Mouse (Mus musculus) hindbrain, embryonic 12.5 days (tissue): ENCODE results near the gene Klf2. TPM values are rescaled to one million over a fixed set of nuclear protein-coding genes. Genes with fewer than 3 reads are reported as not detected.
A peak's percentile ranks its signal among the peaks of the same experiment; 100 is the strongest.

Source experiments
- ATAC-seq: fragments of 200-750 bp; cut with Nextera tagmentation; 2 replicates; pipeline ENCODE4 v1.8.0; 2017; ENCODE audit warnings: moderate TSS enrichment; ENCODE audit not compliant: low FRiP score
- H3K27ac ChIP-seq: fragments of 300-500 bp; sonication (generic); 2 replicates; pipeline ENCODE4 v1.5.1; 2016; ENCODE audit warnings: mild to moderate bottlenecking
- H3K27me3 ChIP-seq: fragments of 300-500 bp; sonication (generic); 2 replicates; pipeline ENCODE4 v1.6.1; 2016; ENCODE audit warnings: mild to moderate bottlenecking
- H3K36me3 ChIP-seq: fragments of 300-500 bp; sonication (generic); 2 replicates; pipeline ENCODE4 v1.6.1; 2016; ENCODE audit warnings: mild to moderate bottlenecking
- H3K4me1 ChIP-seq: fragments of 300-500 bp; sonication (generic); 2 replicates; pipeline ENCODE4 v1.6.1; 2016
- H3K4me2 ChIP-seq: fragments of 300-500 bp; sonication (generic); replicated peaks from 2 replicates; pipeline ENCODE4 v1.6.1; 2016; ENCODE audit warnings: mild to moderate bottlenecking
- H3K4me3 ChIP-seq: fragments of 300-500 bp; sonication (generic); 2 replicates; pipeline ENCODE4 v1.5.1; 2016; ENCODE audit warnings: mild to moderate bottlenecking
- H3K9ac ChIP-seq: fragments of 300-500 bp; sonication (generic); 2 replicates; pipeline ENCODE4 v1.6.1; 2016; ENCODE audit warnings: mild to moderate bottlenecking, moderate library complexity
- H3K9me3 ChIP-seq: fragments of 300-500 bp; sonication (generic); replicated peaks from 2 replicates; pipeline ENCODE4 v1.6.1; 2016; ENCODE audit warnings: mild to moderate bottlenecking
- WGBS: fragments of 180-500 bp; shearing (Covaris S2); methylation state at CpG from one replicate; pipeline ENCODE4 v1.1.7; 2016; 5-methylcytosine and 5-hydroxymethylcytosine counted together
- polyA plus RNA-seq: library from polyadenylated mRNA; unstranded; fragments of >200 nt; fragmentation: Nextera tagmentation; extraction: Ambion mirVana; gene quantifications from 2 replicates; pipeline ENCODE4 v1.2.1, GENCODE M21; 2016

Gene Klf2
- 9.4 and 10.3 TPM in 2 replicates for polyA plus RNA-seq

GRCm38 (mm10) chr8:72318801-72319322 is at the start of gene Klf2:
TSS of gene Klf2 (plus strand) at chr8:72319033.
- H3K9ac ChIP-seq: peak within 1 kb of the TSS; percentile 64
- H3K36me3 ChIP-seq: no peaks in the 10 kb centered on the region
- H3K4me2 ChIP-seq: peak within 1 kb of the TSS; percentile 88
- 1% methylated on average over 41 of the region's 46 CpGs for WGBS
- H3K27ac ChIP-seq: no peak within 1 kb of the TSS
- H3K27me3 ChIP-seq: peaks cover 51% of the 10 kb centered on the region
- H3K4me1 ChIP-seq: peaks cover 29% of the 10 kb centered on the region
- peak within 1 kb of the TSS; percentile 49 for H3K4me3 ChIP-seq
- peak; percentile 92 for ATAC-seq
- no peaks in the 10 kb centered on the region for H3K9me3 ChIP-seq

DNA sequence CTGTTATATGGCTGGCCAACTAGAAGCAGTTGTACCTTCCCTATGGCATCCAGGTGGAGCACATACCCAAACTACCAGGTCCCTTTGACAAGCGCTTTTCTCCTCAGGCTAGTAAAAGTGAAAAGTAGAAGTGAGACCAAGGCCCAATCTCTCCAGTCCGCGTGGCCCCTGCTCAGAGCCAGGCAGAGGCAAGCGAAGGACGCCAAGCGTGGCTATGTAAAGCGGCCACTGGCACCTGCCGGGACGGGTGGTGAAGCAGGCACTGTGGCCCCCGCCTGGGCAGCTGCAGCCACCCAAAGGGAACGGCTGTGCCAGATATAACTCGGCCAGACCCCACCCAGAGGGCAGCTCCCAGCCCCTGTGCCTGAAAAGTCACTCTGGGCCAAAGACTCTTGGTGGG is 48.2 kb upstream of the Klf2 start:
- no peak for ATAC-seq
- H3K27ac ChIP-seq: no peak overlapping the region
- H3K4me2 ChIP-seq: no peak overlapping the region
- H3K9ac ChIP-seq: no peak overlapping the region
- H3K4me3 ChIP-seq: no peak overlapping the region
- H3K4me1 ChIP-seq: no peaks in the 10 kb centered on the region
- no peaks in the 10 kb centered on the region for H3K27me3 ChIP-seq
- WGBS: 89% methylated on average over 12 of the region's 12 CpGs
- H3K36me3 ChIP-seq: no peaks in the 10 kb centered on the region
- no peaks in the 10 kb centered on the region for H3K9me3 ChIP-seq

GRCm38 (mm10) chr8:72271051-72271660 is 47.7 kb upstream of the Klf2 start:
- Histone ChIP-seq H3K4me3 (no peak overlapping the region), H3K27me3 (no peaks in the 10 kb centered on the region), H3K9ac (no peak overlapping the region), H3K4me1 (no peaks in the 10 kb centered on the region), H3K27ac (no peak overlapping the region), H3K36me3 (no peaks in the 10 kb centered on the region), H3K4me2 (no peak overlapping the region), H3K9me3 (no peaks in the 10 kb centered on the region)
- WGBS: 78% methylated on average over 11 of the region's 11 CpGs
- ATAC-seq: no peak

GRCm38 (mm10) chr8:72271691-72272090 is 47.1 kb upstream of the Klf2 start:
- Histone ChIP-seq H3K9ac (no peak overlapping the region), H3K4me2 (no peak overlapping the region), H3K27ac (no peak overlapping the region), H3K4me1 (no peaks in the 10 kb centered on the region), H3K27me3 (no peaks in the 10 kb centered on the region), H3K4me3 (no peak overlapping the region), H3K9me3 (no peaks in the 10 kb centered on the region), H3K36me3 (no peaks in the 10 kb centered on the region)
- WGBS: 80% methylated on average over 3 of the region's 3 CpGs
- no peak for ATAC-seq

GRCm38 (mm10) chr8:72272361-72272760 is 46.5 kb upstream of the Klf2 start:
- no peaks in the 10 kb centered on the region for H3K27me3 ChIP-seq
- no peaks in the 10 kb centered on the region for H3K4me1 ChIP-seq
- no peaks in the 10 kb centered on the region for H3K9me3 ChIP-seq
- H3K9ac ChIP-seq: no peak overlapping the region
- no peak overlapping the region for H3K4me2 ChIP-seq
- no peak overlapping the region for H3K4me3 ChIP-seq
- 12% methylated on average over 3 of the region's 3 CpGs for WGBS
- H3K27ac ChIP-seq: no peak overlapping the region
- ATAC-seq: no peak
- H3K36me3 ChIP-seq: no peaks in the 10 kb centered on the region

DNA sequence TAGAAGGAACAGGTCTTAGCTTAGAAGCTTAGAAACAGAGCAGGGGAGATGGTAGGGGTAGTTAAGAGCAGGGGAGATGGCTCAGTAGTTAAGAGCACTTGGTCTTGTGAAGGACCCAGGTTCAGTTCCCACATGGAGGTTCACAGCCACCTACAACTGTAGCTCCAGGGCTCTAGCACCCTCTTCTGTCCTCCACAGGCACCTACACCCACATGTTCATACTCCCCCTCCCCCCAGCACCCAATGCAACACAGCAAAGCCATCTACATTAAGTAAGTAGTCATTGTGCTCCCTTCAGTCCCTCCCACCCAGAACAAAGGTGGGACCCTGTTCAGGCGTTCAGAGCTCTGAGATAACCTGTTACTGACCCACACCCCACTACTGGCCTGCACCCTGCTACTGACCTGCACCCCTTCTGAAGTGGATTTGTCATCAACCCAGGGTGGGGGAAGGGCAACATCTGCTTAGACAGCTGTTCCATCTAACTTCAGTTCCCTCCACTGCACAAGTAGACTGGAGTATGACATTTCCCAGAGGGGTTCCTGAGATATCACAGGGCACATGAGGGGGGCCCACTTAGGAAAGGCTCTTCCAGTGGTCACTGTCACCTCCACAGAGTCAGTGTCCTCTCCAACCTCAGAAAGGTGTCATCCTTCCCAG is 45.6 kb upstream of the Klf2 start:
- H3K9me3 ChIP-seq: no peaks in the 10 kb centered on the region
- no peaks in the 10 kb centered on the region for H3K27me3 ChIP-seq
- H3K4me3 ChIP-seq: no peak overlapping the region
- no peak overlapping the region for H3K9ac ChIP-seq
- H3K27ac ChIP-seq: no peak overlapping the region
- 71% methylated on average over 1 of the region's 1 CpGs for WGBS
- no peaks in the 10 kb centered on the region for H3K4me1 ChIP-seq
- no peak for ATAC-seq
- H3K36me3 ChIP-seq: no peaks in the 10 kb centered on the region
- no peak overlapping the region for H3K4me2 ChIP-seq

DNA sequence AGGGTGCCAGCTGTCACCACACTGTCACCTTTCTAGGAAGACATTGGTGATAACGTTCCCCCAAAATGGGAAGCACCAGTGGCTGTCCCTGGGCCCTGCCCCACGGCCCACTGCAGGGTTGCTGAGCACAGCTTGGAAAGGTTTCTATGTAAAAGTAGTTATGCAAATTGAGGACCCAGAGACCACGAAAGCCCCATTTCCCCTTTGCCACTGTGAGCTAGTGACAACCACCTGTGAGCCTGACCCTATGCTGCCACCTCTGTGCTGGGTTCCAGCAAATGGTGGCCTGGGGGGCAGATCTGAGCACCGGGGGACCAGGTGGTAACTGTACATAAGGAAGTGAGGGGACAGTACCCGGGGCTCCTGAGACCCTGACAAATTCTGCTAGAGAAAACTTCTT is 45.0 kb upstream of the Klf2 start:
- Histone ChIP-seq H3K4me3 (no peak overlapping the region), H3K4me1 (no peaks in the 10 kb centered on the region), H3K27me3 (no peaks in the 10 kb centered on the region), H3K36me3 (no peaks in the 10 kb centered on the region), H3K27ac (no peak overlapping the region), H3K9me3 (no peaks in the 10 kb centered on the region), H3K4me2 (no peak overlapping the region), H3K9ac (no peak overlapping the region)
- no peak for ATAC-seq
- 85% methylated on average over 5 of the region's 5 CpGs for WGBS

- Histone ChIP-seq H3K27me3 (no peaks in the 10 kb centered on the region), H3K36me3 (no peaks in the 10 kb centered on the region), H3K9me3 (no peaks in the 10 kb centered on the region), H3K27ac (no peak overlapping the region), H3K4me2 (no peak overlapping the region), H3K4me3 (no peak overlapping the region), H3K9ac (no peak overlapping the region), H3K4me1 (0 out of 2 replicates have a peak, but pooled peaks cover 5% of the 10 kb centered on the region)
- WGBS: 82% methylated on average over 3 of the region's 3 CpGs
- no peak for ATAC-seq
Observed at GRCm38 (mm10) chr8:72277244-72277643, 41.6 kb upstream of the Klf2 start.

- Histone ChIP-seq H3K9me3 (no peaks in the 10 kb centered on the region), H3K4me2 (no peak overlapping the region), H3K9ac (no peak overlapping the region), H3K27me3 (no peaks in the 10 kb centered on the region), H3K27ac (no peak overlapping the region), H3K4me1 (0 out of 2 replicates have a peak, but pooled peaks cover 5% of the 10 kb centered on the region), H3K4me3 (no peak overlapping the region), H3K36me3 (no peaks in the 10 kb centered on the region)
- WGBS: 78% methylated on average over 7 of the region's 7 CpGs
- no peak for ATAC-seq
Observed at GRCm38 (mm10) chr8:72279151-72279550, 39.7 kb upstream of the Klf2 start.

- Histone ChIP-seq H3K9ac (no peak overlapping the region), H3K4me1 (0 out of 2 replicates have a peak, but pooled peaks cover 5% of the 10 kb centered on the region), H3K27me3 (0 out of 2 replicates have a peak, but pooled peaks cover 2% of the 10 kb centered on the region), H3K36me3 (no peaks in the 10 kb centered on the region), H3K9me3 (no peaks in the 10 kb centered on the region), H3K4me2 (no peak overlapping the region), H3K4me3 (no peak overlapping the region), H3K27ac (no peak overlapping the region)
- no peak for ATAC-seq
- 46% methylated on average over 3 of the region's 3 CpGs for WGBS
Observed at GRCm38 (mm10) chr8:72281634-72282033, 37.2 kb upstream of the Klf2 start.

GRCm38 (mm10) chr8:72285285-72285684 is 33.5 kb upstream of the Klf2 start:
- Histone ChIP-seq H3K4me1 (0 out of 2 replicates have a peak, but pooled peaks cover 5% of the 10 kb centered on the region), H3K36me3 (no peaks in the 10 kb centered on the region), H3K9ac (no peak overlapping the region), H3K4me3 (no peak overlapping the region), H3K9me3 (no peaks in the 10 kb centered on the region), H3K27me3 (0 out of 2 replicates have a peak, but pooled peaks cover 2% of the 10 kb centered on the region), H3K27ac (no peak overlapping the region), H3K4me2 (no peak overlapping the region)
- no peak for ATAC-seq
- WGBS: 78% methylated on average over 4 of the region's 4 CpGs

DNA sequence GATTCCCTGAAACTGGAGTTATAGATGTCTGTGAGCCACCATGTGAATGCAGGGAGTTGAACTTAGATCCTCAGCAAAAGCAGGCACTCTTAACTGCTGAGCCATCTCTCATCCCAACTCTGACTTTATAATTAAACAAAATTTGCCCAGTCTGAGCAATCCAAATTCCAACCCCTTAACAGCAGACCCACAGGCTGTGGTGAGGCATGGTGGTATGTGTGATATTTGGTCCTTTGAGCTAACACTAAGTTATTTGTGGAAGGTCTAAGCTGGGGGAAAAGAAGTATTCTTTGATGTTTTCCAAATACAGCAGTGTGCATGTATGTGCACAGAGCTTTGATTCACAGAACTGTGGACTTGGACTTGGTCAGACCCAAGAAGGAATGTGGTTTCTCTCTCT is 29.8 kb upstream of the Klf2 start:
- no peak for ATAC-seq
- Histone ChIP-seq H3K9ac (no peak overlapping the region), H3K4me1 (no peaks in the 10 kb centered on the region), H3K27me3 (0 out of 2 replicates have a peak, but pooled peaks cover 2% of the 10 kb centered on the region), H3K9me3 (no peaks in the 10 kb centered on the region), H3K27ac (no peak overlapping the region), H3K36me3 (no peaks in the 10 kb centered on the region), H3K4me3 (no peak overlapping the region), H3K4me2 (no peak overlapping the region)

DNA sequence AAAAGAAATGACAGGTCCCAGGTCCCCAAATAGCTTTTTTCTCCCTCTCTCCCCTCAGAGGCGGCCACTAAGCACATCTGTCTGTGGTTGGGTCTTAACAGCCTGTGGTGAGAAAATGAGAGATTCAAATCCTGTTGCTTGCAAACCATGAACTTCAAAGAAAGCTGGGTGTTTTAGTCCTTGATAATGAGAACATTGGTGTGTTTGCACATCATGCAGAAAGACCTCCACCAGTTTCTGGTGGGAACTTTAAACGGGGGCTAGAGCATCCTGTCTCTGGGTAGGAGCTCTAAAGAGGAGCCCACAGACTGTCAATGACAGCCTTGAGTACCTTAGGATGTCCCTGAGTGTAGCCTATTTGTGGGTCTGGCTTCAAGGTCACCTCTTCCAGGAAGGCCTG is 27.7 kb upstream of the Klf2 start:
- Histone ChIP-seq H3K9me3 (no peaks in the 10 kb centered on the region), H3K27ac (no peak overlapping the region), H3K4me3 (no peak overlapping the region), H3K9ac (no peak overlapping the region), H3K27me3 (no peaks in the 10 kb centered on the region), H3K4me2 (no peak overlapping the region), H3K36me3 (no peaks in the 10 kb centered on the region), H3K4me1 (0 out of 2 replicates have a peak, but pooled peaks cover 3% of the 10 kb centered on the region)
- no peak for ATAC-seq
- 83% methylated on average over 2 of the region's 2 CpGs for WGBS
